Mouse (Mus musculus) CH12.LX (cell line): ENCODE measurements at regions not wholly inside any gene's neighbourhood (a gene's known extent, or its start where the extent isn't known, plus 50 kb on each side); places are given as distances from the start of the nearest gene placed in this dataset.

ENCODE experiments used
- DNase-seq: peaks from one replicate; pipeline ENCODE4 v3.0.0-alpha.2; 2013; ENCODE audit errors: extremely low read depth
- H3K27ac ChIP-seq: 2 replicates; pipeline ENCODE4 v1.5.1; 2012; ENCODE audit warnings: low read depth, mild to moderate bottlenecking, control low read depth, moderate library complexity; ENCODE audit not compliant: insufficient read depth
- H3K27me3 ChIP-seq: replicated peaks from 2 replicates; pipeline ENCODE3; 2012; ENCODE audit warnings: inconsistent platforms
- H3K36me3 ChIP-seq, 2 experiments: replicated peaks in 1 of 2; 2 replicates each; pipeline versions ENCODE3 to v1.6.1; 2012; ENCODE audit warnings: inconsistent platforms in 1 of 2, low read length in 1 of 2, mild to moderate bottlenecking in 1 of 2, mixed read lengths in 1 of 2, moderate library complexity in 1 of 2; ENCODE audit not compliant: control insufficient read depth in 1 of 2, insufficient read depth in 1 of 2
- H3K4me1 ChIP-seq, 2 experiments: 2 replicates each; pipeline ENCODE4 v1.6.1; 2012; ENCODE audit warnings: inconsistent platforms in 1 of 2, moderate library complexity in 1 of 2; ENCODE audit not compliant: insufficient read depth in 2 of 2, control insufficient read depth in 1 of 2
- H3K4me2 ChIP-seq: 2 replicates; pipeline ENCODE4 v1.6.1; 2012; ENCODE audit warnings: low read depth, mild to moderate bottlenecking, control low read depth; ENCODE audit not compliant: poor library complexity, insufficient read depth, severe bottlenecking
- H3K4me3 ChIP-seq, 3 experiments: fragments of 150-350 bp in 1 of 3; sonication (generic) in 1 of 3; replicated peaks in 1 of 3; 2 replicates each; pipeline versions ENCODE3 to v1.5.1; 2011 to 2012; ENCODE audit warnings: low read depth in 2 of 3, low read length in 2 of 3, mild to moderate bottlenecking in 2 of 3, moderate library complexity in 2 of 3, control low read depth in 1 of 3, improper control_type of control experiment in 1 of 3, inconsistent platforms in 1 of 3, mixed read lengths in 1 of 3; ENCODE audit not compliant: poor library complexity in 1 of 3
- H3K79me2 ChIP-seq: replicated peaks from 2 replicates; pipeline ENCODE4 v1.6.1; 2012; ENCODE audit warnings: mild to moderate bottlenecking, moderate library complexity; ENCODE audit not compliant: control insufficient read depth, poor library complexity, insufficient read depth, severe bottlenecking; ENCODE audit errors: extremely low read depth
- H3K9ac ChIP-seq: 2 replicates; pipeline ENCODE4 v1.6.1; 2012; ENCODE audit warnings: low read depth, mild to moderate bottlenecking, control low read depth, moderate library complexity; ENCODE audit not compliant: insufficient read depth
- H3K9me3 ChIP-seq: replicated peaks from 2 replicates; pipeline ENCODE3; 2012; ENCODE audit warnings: low read length, inconsistent platforms, mixed read lengths
- BHLHE40 ChIP-seq: IDR thresholded peaks from 2 replicates; pipeline ENCODE4 v1.6.1; 2011; ENCODE audit warnings: mild to moderate bottlenecking, low read depth, low read length, improper control_type of control experiment
- CHD1 ChIP-seq: IDR thresholded peaks from 2 replicates; pipeline ENCODE4 v1.6.1; 2012; ENCODE audit warnings: low read depth, low read length, improper control_type of control experiment, inconsistent platforms
- CTCF ChIP-seq, 2 experiments: IDR thresholded peaks in 1 of 2; conservative IDR thresholded peaks in 1 of 2; 2 replicates each; pipeline ENCODE4 v1.5.1; 2011 to 2012; ENCODE audit warnings: low read depth in 2 of 2, low read length in 2 of 2, improper control_type of control experiment in 1 of 2, inconsistent platforms in 1 of 2, mild to moderate bottlenecking in 1 of 2, moderate library complexity in 1 of 2
- E2F4 ChIP-seq: IDR thresholded peaks from 2 replicates; pipeline ENCODE4 v1.6.1; 2011; ENCODE audit warnings: low read depth, low read length, improper control_type of control experiment; ENCODE audit not compliant: insufficient replicate concordance
- ELF1 ChIP-seq: IDR thresholded peaks from 2 replicates; pipeline ENCODE4 v1.6.1; 2014; ENCODE audit warnings: low read depth, mild to moderate bottlenecking, inconsistent platforms, low read length, improper control_type of control experiment
- GABPA ChIP-seq: IDR thresholded peaks from 2 replicates; pipeline ENCODE4 v1.6.1; 2012; ENCODE audit warnings: low read depth, low read length, improper control_type of control experiment, inconsistent platforms; ENCODE audit not compliant: insufficient replicate concordance
- JUND ChIP-seq: conservative IDR thresholded peaks from 2 replicates; pipeline ENCODE4 v1.6.1; 2011; ENCODE audit warnings: low read depth, low read length, improper control_type of control experiment
- MAFK ChIP-seq: IDR thresholded peaks from 2 replicates; pipeline ENCODE4 v1.6.1; 2011; ENCODE audit warnings: low read length, improper control_type of control experiment; ENCODE audit not compliant: insufficient replicate concordance
- MAX ChIP-seq: IDR thresholded peaks from 2 replicates; pipeline ENCODE4 v1.6.1; 2011; ENCODE audit warnings: low read length, improper control_type of control experiment
- MAZ ChIP-seq: IDR thresholded peaks from 2 replicates; pipeline ENCODE4 v1.6.1; 2012; ENCODE audit warnings: low read depth, mild to moderate bottlenecking, inconsistent platforms, low read length, improper control_type of control experiment, moderate library complexity
- MEF2A ChIP-seq: IDR thresholded peaks from 2 replicates; pipeline ENCODE4 v1.6.1; 2014; ENCODE audit warnings: low read depth, mild to moderate bottlenecking, inconsistent platforms, low read length, improper control_type of control experiment, borderline replicate concordance
- MXI1 ChIP-seq: IDR thresholded peaks from 2 replicates; pipeline ENCODE4 v1.6.1; 2011; ENCODE audit warnings: mild to moderate bottlenecking, low read depth, low read length, improper control_type of control experiment
- MYC ChIP-seq: IDR thresholded peaks from 2 replicates; pipeline ENCODE4 v1.6.1; 2011; ENCODE audit warnings: low read depth, mild to moderate bottlenecking, improper control_type of control experiment, low read length
- NELFE ChIP-seq: IDR thresholded peaks from 2 replicates; pipeline ENCODE4 v1.6.1; 2011; ENCODE audit warnings: low read depth, low read length, improper control_type of control experiment
- NRF1 ChIP-seq: IDR thresholded peaks from 2 replicates; pipeline ENCODE4 v1.6.1; 2014; ENCODE audit warnings: low read depth, mild to moderate bottlenecking, inconsistent platforms, low read length, improper control_type of control experiment, moderate library complexity
- PAX5 ChIP-seq: IDR thresholded peaks from 2 replicates; pipeline ENCODE4 v1.6.1; 2012; ENCODE audit warnings: low read length, inconsistent platforms, mixed read lengths
- POLR2A ChIP-seq: IDR thresholded peaks from 2 replicates; pipeline ENCODE4 v1.6.1; 2011; ENCODE audit warnings: low read depth, mild to moderate bottlenecking, improper control_type of control experiment, low read length
- POLR2AphosphoS2 ChIP-seq: IDR thresholded peaks from 2 replicates; pipeline ENCODE4 v1.6.1; 2011; ENCODE audit warnings: low read depth, low read length, improper control_type of control experiment
- RAD21 ChIP-seq: IDR thresholded peaks from 2 replicates; pipeline ENCODE4 v1.6.1; 2011; ENCODE audit warnings: low read depth, mild to moderate bottlenecking, low read length, improper control_type of control experiment, moderate library complexity
- RCOR1 ChIP-seq: conservative IDR thresholded peaks from 2 replicates; pipeline ENCODE4 v1.6.1; 2012; ENCODE audit warnings: low read depth, mild to moderate bottlenecking, inconsistent platforms, low read length, improper control_type of control experiment
- SMC3 ChIP-seq: IDR thresholded peaks from 2 replicates; pipeline ENCODE4 v1.6.1; 2011; ENCODE audit warnings: low read depth, low read length, improper control_type of control experiment
- TBP ChIP-seq: conservative IDR thresholded peaks from 2 replicates; pipeline ENCODE4 v1.6.1; 2011; ENCODE audit warnings: low read depth, low read length, improper control_type of control experiment
- TCF12 ChIP-seq: IDR thresholded peaks from 2 replicates; pipeline ENCODE4 v1.6.1; 2014; ENCODE audit warnings: low read depth, mild to moderate bottlenecking, inconsistent platforms, low read length, improper control_type of control experiment
- ZC3H11A ChIP-seq: IDR thresholded peaks from 2 replicates; pipeline ENCODE4 v1.6.1; 2012; ENCODE audit warnings: low read depth, mild to moderate bottlenecking, inconsistent platforms, low read length, improper control_type of control experiment
- ZKSCAN1 ChIP-seq: IDR thresholded peaks from 2 replicates; pipeline ENCODE4 v1.6.1; 2012; ENCODE audit warnings: low read depth, inconsistent platforms, low read length, improper control_type of control experiment, borderline replicate concordance
- ZMIZ1 ChIP-seq: IDR thresholded peaks from 2 replicates; pipeline ENCODE4 v1.6.1; 2012; ENCODE audit warnings: low read depth, mild to moderate bottlenecking, inconsistent platforms, low read length, improper control_type of control experiment
- ZNF384 ChIP-seq: IDR thresholded peaks from 2 replicates; pipeline ENCODE4 v1.6.1; 2012; ENCODE audit warnings: low read depth, low read length, improper control_type of control experiment, inconsistent platforms
- dilution Hi-C: fragments of 300-500 bp; cut with MboI; formaldehyde crosslinking; loops from 2 replicates; pipeline ENCODE4 v1.14.3; 2020; ENCODE audit warnings: low sequenced_read_pairs; ENCODE audit not compliant: extremely low pct_unique_long_range_greater_than_20kb, extremely low pct_ligation_motif_present
- in situ Hi-C: fragments of 300-500 bp; cut with MboI; formaldehyde crosslinking; loops from 3 replicates; pipeline ENCODE4 v1.14.3; 2019; ENCODE audit warnings: low sequenced_read_pairs, low pct_ligation_motif_present, low pct_unique_long_range_greater_than_20kb, mixed read lengths

GRCm38 (mm10) chr7:73183761-73184160, 191.5 kb upstream of the Rgma start:
- Histone ChIP-seq H3K4me3 (no peak overlapping the region), H3K79me2 (no peaks in the 10 kb centered on the region), H3K9ac (no peak overlapping the region), H3K9me3 (peaks cover 2% of the 10 kb centered on the region), H3K36me3 (no peaks in the 10 kb centered on the region), H3K4me2 (no peak overlapping the region), H3K27me3 (no peaks in the 10 kb centered on the region), H3K4me1 (no peaks in the 10 kb centered on the region), H3K27ac (no peak overlapping the region)
- in situ Hi-C loops (no loop called here), dilution Hi-C loops (no loop called here)
- DNase-seq, result no peak
- TF ChIP-seq ZKSCAN1 (no peak), TBP (no peak), E2F4 (no peak), GABPA (no peak), BHLHE40 (no peak), POLR2A (no peak), MEF2A (no peak), NELFE (no peak), MAX (no peak), JUND (no peak), CTCF (conservative IDR thresholded peaks at IDR 0.05 in 1 of 2, IDR thresholded peaks at IDR 0.05 in 1 of 2; ENCODE audit: low read depth in 2 of 2, low read length in 2 of 2) (no peak), MAFK (no peak), POLR2AphosphoS2 (no peak), SMC3 (no peak), NRF1 (no peak), ZC3H11A (no peak), RCOR1 (no peak), MXI1 (no peak), MYC (no peak)

- H3K9me3 ChIP-seq, result peaks cover 2% of the 10 kb centered on the region
- no peak overlapping the region for H3K4me3 ChIP-seq
- H3K4me2 ChIP-seq, result no peak overlapping the region
- dilution Hi-C loops (no loop called here), in situ Hi-C loops (no loop called here)
- H3K36me3 ChIP-seq, result no peaks in the 10 kb centered on the region
- no peak for DNase-seq
- no peaks in the 10 kb centered on the region for H3K4me1 ChIP-seq
- no peaks in the 10 kb centered on the region for H3K79me2 ChIP-seq
- no peak overlapping the region for H3K27ac ChIP-seq
- H3K9ac ChIP-seq, result no peak overlapping the region
- no peak for TF ChIP-seq CHD1
- no peak for TF ChIP-seq RAD21
- TF ChIP-seq ELF1, result no peak
- no peak for TF ChIP-seq ZNF384
- no peak for TF ChIP-seq NRF1
- no peak for TF ChIP-seq MYC
- TF ChIP-seq ZMIZ1, result no peak
- no peak for TF ChIP-seq SMC3
- no peak for TF ChIP-seq RCOR1
- no peak for TF ChIP-seq POLR2AphosphoS2
- TF ChIP-seq TCF12, result no peak
- TF ChIP-seq MAZ, result no peak
- TF ChIP-seq PAX5, result no peak
- no peaks in the 10 kb centered on the region for H3K27me3 ChIP-seq
Observed at GRCm38 (mm10) chr7:73184208-73185070, 190.9 kb upstream of the Rgma start.
